Mouse (Mus musculus): ENCODE results near the gene Iqschfp.

Iqschfp gene

DNA sequence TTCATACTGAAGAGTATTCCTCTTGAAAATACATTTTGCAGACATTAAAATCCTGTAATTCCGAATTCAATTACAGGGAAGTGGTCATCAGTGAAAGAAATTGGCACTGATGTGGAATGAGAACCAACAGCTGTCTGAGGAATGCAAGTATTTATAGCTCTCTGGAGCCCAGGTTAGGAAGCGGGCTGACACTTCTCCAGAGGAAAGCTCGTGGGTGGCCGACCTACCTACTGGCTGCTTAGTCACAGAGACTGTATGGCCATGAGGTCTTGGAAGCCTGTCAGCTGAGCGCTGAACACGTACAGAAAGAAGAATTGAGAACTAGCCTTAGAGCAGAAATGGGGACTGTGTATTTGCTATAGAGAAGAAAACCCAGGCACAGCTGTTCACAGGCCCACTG lies 718.0 kb downstream of the Iqschfp start:
- DNase-seq, result no peak

DNA sequence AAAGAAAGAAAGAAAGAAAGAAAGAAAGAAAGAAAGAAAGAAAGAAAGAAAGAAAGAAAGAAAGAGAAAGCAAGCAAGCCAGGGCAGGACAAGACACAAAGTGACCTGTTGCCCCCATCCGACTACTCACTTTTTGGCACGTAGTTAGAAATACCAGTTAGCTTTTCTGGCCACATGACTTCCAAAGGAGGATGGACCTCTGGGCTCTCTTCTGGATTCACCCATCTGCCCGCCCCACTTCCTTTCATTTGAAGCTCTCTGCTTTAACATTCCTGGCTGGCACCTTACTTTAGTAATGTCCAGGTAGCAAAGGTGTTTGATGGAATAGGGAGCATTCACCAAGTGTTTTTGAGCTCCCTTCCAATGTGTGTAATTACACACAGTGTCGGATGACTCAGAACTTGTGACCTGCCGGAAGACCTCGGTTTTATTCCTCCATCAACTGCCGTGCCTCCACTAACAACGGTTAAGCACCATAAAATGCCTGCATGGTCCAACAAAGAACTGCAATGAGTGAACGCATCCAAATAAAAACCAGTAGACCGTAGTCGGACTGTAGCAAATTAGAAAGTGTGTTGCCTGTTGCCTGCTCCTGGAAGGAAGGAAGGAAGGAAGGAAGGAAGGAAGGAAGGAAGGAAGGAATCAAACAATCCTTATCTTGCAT lies 718.7 kb downstream of the Iqschfp start:
- DNase-seq, result no peak

DNA sequence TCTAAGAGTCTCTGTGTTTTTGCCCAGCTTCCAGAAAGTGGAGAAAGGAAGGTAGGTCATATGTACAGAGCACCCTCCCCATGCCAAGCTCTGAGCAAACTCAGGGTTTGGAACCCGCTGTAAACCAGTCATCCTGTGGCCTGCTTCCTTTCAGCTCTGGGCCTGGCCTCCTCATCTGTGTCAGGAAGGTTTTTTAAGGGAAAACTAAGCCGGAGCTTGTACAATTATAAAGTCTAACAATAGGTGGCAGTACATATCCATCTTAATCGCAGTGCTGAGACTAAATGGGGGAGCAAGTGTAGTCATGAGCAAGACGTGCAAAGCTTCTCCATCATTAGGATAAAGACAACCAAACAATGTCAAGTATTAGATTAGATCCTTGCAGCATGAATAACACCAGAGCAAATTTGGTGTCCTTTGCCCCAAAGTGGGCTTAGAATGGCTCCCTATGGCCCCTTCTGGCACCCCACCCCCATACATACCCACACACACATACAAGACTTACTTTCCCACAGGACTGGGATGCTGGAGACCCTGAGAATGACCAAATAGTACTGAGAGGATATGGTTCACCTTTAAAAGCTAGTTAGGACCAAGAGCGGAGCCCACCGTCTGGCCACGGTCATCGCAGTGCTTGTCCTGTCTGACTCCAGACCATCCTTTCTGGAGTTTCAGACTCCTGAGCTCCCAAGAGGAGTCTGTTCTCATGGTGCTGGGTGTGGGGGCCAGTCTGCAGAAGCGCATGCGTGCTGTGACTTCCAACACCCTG lies 723.2 kb downstream of the Iqschfp start:
- DNase-seq, result no peak

DNA sequence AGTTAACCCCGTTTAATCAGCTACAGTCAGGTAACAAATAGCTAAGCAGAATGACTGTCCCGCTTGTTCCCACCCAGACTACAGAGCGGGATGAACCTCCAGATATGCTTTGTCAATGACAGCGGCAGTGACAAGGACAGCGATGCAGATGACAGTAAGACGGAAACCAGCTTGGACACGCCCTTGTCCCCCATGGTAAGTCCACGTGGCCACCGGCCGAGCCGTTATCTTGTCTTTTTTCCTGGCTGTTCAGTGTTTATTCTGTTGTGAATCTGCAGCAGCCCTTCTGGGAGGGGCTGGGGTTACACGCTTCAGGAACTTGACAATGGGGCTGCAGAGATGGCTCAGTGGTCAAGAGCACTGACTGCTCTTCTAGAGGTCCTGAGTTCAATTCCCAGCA lies 724.3 kb downstream of the Iqschfp start:
- DNase-seq, result no peak

DNA sequence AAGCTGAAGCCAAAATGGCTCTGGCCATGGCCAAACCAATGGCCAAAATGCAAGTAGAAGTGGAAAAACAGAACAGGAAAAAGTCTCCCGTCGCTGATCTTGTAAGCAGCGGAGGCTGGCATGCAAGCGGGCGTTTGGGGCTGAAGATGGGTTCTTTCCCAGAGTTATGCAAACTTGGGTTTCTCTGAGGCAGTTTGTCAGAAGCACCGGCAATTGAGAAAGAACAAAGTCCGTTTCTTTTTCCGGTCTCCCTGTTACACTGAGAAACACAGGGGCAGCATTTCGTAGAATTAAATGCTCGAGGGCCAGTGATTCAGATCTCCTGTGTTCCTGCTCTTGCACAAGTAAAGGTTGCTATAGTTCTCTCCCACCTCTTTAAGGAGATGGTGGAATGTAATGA lies 725.7 kb downstream of the Iqschfp start:
- DNase-seq, result no peak

DNA sequence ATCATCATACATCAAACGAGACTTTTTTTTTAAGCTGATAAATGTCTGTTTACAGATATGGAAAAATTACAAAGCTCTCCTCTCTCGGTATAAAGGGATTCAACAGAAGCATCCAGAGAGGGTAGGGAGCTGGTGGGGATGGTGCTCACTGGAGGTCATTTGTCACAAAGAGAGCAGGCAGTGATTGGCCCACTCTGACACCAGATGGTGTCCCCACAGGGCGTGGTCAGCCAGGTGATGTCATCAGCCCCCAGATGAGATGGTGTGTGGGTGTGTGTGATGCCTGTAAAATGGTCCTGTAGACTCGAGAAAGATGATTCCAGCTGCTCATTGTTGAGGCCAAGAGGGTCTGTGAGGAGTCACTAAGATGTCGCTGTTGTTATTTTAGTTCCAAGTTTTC lies 727.1 kb downstream of the Iqschfp start:
- DNase-seq, result no peak

DNA sequence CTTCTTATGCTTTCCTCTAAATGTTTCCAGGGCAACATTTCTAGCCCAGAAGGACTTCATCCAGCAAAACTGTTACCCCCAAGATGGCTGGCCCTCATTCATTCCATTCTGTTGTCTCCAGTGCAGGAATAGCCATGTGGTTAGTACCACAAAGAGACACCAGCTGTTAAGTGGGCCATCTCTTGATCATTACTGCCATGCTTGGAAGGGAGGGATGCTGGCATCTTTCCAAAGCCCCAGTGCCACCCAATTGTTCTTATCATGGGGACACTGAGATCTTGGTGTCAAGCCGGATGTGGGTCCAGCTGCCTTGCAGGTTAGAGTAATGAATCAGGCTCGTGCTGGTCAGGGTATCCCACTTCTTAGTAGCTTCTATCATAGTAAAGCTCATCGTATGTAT lies 729.9 kb downstream of the Iqschfp start:
- no peak for DNase-seq

DNA sequence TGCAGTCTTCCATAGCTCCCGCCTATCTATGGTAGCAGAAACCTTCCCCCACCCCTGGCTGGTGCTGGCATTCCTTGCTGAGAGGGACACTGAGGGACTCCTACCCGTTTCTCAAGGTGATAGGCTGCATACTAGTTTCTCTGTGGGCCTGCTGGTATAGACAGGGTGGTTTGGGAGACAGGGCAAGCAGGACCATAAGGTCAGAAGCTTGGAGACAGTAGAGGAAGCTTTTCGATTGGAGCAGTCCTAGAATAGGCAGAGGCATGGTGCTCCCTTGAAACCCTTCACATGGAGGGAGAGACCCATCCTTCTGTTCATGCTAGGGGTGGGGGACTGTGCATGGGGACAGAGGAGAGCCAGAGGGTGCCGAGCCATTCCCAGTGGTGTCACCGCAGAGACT lies 731.0 kb downstream of the Iqschfp start:
- no peak for DNase-seq

DNA sequence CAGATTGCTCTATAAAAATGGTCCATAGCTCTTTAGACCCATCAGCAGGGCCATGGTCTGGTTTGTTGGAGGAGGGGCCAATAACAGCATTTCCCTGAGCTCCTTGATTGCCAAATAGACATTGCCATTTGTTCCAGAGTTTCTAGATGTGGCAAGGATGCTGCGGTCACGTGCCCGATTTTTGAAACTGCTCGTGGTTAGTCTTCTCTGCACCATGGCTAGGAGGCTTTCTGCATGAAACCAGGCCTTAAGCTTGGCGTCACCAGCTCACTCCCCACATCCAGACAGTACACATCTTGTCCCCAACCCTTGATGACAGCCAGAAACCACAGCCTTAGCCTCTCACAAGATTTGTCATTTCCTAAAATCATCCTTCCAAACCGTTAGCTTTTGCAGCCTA lies 732.4 kb downstream of the Iqschfp start:
- DNase-seq, result no peak

DNA sequence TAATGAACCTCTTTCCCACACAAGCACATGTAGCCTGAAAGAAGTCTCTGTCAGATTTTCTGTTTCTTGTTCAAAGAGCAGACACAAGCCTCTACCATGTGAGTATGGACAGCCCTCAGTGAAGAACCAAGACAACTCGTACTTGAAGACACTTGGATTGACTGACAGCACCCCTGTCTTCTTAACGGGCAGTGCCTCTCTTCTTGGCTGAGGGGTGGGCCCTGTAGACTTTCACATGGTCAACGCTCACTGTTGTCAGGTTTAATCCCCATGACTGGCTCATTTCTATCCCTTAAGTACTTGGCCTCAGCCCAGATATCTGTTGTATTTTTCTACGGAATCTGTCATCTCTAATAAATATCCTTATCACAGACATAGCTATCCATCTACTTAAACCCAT lies 738.2 kb downstream of the Iqschfp start:
- DNase-seq, result no peak

DNA sequence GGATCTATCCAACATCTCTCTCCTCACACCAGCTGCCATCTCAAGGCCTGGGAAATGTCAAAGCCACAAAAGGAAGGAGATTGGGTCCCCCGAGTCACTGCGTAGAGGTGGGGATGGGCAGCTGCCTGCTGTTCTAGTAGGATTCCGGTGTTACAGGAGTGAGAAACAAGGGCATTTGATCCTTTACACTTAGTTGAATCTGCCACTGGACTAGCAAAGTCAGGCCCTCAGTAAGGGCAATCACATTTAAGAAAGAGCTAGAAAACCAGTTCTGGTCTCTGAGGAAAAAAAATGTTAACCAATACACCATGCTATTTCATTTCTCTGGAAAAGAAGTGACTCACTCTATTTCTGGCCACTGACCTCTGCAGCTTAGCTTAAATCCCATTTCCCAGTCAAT lies 738.8 kb downstream of the Iqschfp start:
- DNase-seq, result no peak

DNA sequence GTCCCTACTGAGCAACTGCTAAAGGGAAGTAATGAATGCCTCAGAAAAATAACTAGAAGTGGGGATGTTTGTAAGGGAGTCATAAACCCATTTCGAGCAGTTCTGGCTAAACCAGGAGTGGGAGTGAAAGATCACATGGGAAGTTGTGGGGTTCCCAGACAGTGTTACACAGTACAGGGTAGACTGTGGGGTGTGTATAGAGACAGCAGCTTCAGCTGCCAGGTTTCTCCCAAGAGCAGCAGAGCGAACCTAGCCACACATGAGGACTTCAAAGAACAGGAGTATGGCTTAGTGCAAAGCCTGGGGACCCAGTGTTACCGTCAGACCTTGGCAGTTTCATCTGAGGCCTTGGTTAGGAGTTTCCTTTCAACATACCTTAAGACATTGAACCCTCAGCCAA lies 740.7 kb downstream of the Iqschfp start:
- no peak for DNase-seq

DNA sequence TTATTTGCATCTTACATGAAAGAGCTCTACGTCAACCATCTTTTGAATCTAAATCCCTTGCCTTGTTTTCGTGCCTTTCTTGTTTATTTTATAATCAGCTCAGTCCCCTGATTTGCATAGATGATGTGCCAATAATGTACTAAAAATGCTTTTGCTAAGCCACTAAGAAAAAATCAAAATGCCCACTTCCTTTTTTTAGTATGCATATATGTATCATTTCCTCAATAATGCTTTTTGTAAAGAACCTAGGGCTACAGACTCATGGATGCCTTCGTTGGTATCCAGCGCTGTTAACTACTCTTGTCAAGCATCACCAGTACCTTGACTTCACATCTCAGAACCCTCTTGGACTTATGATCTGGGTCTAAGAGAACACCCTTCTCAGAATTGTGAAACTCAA lies 741.5 kb downstream of the Iqschfp start:
- DNase-seq, result no peak

DNA sequence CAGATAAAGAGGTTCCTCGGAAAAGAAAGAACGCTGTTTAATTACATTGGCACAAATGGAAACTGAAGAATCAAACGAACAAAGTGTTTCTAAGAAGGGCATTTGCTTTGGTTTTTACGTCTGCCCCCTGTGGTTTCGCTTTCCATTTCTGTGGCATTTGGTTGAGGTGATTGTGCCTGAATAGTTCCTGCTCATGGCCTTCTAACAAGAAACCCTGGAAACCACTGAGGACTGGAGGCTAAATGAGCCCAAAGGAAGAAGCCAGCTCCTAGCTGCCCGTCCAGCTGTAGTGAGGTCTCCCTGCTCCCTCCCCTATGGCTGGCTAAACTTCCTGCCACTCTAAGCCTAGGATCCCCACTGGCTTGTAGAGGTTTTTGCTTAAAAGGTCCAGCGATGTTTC lies 745.9 kb downstream of the Iqschfp start:
- no peak for DNase-seq

DNA sequence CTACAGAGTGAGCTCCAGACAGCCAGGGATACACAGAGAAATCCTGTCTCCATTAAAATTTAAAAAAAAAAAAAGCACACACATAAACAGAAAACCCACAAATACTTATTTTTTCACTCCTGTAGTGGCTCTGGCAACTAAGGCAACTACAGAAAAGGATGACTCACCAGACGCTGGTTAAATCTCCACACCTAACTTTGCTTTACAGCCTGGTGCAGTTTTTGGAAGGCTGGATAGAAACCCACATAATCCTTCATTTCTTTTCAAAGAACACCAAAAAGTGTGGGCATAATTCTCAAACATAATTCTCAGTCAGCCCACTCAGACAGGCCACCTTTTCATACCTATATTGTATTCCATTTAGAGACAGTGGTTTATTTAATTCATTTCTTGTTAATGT lies 746.7 kb downstream of the Iqschfp start:
- no peak for DNase-seq

DNA sequence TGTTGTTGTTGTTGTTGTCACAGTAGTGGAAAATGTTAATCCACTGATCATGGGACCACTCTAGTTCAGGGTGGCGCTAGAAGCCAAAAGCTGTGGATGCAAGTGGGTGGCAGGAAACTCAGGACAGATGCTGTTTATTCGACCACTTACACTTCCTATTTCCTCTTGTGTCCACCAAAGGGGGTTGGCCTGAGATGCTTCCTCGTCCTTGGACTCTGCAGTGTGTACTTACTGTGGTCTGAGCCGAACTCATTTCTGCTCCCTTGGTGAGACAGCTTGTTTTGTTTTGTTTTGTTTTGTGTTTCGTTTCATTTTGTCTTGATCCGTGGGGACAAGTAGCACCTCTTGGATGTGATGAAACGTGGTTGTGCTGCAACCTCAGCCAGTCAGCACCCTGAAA lies 750.9 kb downstream of the Iqschfp start:
- no peak for DNase-seq

DNA sequence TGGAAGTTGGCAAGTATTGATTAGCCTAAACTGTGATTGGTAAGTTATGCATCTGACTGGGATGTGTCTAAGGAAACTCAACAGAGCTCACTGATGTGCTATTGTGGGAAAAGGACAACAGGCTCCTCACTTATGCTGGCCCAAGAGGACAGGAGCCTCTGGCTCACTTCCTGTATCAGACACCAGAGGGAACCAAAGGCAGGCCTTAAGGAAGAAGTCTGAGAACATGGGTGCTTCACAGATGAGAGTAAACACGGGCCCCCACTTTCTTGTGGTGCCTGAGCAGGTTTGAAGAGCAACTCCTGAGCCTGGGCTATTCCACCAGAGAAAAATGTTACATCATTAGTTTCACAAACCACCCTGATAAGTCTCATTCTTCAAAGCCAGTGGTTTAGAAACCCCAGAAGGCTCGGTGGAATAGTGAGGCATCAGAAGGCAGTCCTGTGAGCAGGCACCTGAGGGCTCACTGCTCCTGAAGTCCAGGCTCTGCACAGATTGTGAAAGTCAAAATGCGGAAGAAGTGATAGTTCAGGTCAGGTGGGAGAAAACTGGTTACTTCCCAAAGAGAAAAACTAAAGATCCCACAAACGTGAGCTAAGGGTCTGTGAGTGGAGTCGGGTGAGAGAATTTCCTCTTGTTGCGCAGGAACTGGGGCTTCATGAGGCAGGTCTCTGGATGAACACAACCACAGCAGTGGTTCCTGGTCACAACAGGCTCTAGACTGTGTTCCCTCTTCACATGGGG lies 754.5 kb downstream of the Iqschfp start:
- DNase-seq, result peak; percentile 62 to 63

DNA sequence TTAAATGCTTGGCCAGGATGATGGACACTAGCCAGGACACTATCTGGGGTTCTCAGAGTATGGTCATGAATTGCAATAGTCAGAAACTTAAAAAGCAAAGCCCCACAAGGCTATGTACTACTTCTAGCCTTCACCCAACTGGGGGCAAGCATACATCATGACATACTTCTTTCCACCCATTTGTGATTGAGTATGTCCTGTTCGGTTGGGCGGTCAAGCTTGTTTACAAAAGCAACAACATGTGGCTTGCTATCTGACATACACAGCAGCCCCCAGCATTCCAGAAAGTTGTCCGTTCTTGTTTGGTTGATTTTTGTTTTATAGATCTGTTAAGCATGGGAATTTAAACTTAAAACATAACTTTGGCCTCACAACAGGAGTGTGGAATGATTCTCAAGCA lies 755.2 kb downstream of the Iqschfp start:
- DNase-seq, result no peak

DNA sequence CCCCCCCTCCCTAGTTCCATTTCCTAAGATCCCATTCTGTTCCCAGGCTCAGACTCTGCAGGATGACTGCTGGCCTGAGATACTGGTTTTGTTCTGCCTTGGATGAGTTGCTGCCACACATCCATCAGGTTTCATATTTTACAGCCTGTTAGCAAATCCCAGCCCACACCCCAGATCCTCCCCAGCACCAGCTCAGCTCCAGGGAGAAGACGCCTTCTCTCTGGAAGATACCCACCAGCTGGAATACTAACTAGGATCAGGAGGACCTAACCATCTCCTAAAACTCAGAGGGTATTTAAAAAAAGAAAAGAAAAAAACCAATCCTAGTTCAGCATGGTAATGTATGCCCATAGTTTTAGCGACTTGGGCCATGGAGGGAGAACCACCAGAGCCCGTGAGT lies 758.2 kb downstream of the Iqschfp start:
- no peak for DNase-seq

DNA sequence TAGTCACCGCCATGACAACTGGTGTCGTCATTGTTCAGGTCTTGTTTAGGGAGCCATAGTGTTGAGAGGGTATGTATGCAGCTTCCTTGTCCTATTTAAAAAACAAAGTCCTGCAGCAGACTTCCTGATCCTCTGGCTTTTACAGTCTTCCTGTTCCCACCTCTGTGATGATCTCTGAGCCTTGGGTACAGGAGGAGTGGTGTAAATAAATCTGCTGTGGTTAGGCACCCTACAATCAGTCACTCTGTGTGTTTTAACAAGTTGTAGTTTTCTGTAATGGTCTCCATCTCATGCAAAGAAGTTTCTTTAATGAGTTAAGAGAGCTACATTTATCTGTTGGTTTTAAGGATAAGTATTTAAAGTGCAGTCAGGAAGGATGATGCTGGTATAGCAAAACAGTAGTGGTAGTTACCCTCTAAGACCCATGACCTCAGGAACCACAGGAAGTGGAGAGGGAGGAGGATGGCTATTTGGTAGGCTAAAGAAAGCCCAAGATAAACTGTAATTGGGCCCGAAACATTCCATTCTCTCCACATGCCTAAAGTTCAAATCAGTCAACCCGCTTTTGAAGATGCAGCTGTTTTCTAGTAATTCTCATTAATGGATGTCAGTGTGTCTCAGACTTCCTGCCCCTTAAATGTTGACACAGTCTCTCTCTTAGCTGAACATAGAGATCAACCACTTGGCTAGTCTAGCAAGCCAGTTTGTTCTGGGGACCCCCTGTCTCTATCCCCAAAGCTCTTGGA lies 764.7 kb downstream of the Iqschfp start:
- DNase-seq, result no peak

DNA sequence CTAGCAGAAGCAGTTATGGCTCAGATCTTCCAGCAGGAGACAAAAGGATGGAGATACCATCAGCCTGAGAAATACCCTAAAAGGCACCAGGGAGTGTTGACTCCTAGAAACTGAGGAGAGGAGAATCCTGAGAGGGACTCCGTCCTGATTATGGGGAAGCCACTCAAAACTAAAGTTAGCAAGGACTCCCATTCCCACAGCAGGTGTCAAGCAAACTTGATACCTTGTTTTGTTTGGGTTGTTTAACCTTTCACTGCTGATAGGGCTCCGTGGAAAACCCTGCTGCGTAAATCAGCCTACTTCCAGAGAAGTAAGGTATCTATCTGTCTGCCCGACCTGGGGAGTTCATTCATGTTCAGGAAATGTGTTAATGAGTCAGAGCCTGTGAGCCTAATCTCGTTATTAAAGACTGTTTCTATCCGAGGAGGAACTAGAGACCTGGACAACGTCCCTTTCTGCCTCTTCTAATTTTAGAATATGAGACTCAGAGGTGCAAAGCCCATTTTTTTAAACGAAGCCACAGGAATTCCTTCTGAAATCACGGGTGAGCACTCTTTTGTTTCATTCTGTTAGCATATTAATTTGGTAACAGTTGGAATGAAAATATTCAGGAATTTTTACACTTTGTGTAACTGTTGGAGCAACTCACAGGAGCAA lies 765.7 kb downstream of the Iqschfp start:
- DNase-seq, result no peak

DNA sequence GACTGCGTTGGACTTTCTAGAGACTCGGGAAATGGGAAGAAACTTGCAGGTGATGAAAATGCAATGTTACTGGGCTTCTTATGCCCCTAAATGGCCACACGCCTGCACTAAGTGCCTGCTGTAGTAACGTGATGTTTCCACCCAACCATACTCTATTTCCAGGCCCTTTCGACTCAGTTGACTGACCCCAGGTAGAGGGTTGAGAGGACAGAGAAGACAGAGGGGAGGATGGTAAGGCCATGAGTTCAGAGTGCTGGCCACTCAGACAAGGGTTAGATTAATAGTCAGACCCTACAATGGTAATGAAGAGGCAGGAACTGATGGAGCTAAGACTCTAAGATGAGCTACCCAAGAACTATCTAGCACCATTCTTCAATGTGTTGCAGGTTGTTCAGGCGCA lies 768.0 kb downstream of the Iqschfp start:
- DNase-seq, result no peak

DNA sequence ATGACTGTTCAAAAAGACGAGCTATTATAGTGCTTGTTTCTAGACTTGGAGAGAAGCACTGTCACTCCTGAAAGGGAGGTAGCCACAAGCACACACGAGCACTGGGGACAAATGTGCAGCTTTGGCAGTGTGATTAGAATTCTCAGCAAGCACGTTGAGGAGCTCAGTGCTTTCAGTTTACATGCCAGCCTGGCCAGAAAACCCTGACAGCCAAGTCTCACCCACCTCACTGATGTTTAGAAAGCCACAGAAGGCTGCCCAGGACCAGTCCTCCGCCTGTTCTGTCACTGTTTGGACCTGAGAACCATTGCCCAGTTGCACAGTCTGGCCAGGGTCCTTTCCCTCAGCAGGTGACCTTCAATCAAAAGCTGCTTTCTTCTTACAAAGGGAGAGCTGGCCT lies 768.5 kb downstream of the Iqschfp start:
- DNase-seq, result no peak
